ENCODE assay signal across 13 mouse cellular contexts in the genomic region with DNA sequence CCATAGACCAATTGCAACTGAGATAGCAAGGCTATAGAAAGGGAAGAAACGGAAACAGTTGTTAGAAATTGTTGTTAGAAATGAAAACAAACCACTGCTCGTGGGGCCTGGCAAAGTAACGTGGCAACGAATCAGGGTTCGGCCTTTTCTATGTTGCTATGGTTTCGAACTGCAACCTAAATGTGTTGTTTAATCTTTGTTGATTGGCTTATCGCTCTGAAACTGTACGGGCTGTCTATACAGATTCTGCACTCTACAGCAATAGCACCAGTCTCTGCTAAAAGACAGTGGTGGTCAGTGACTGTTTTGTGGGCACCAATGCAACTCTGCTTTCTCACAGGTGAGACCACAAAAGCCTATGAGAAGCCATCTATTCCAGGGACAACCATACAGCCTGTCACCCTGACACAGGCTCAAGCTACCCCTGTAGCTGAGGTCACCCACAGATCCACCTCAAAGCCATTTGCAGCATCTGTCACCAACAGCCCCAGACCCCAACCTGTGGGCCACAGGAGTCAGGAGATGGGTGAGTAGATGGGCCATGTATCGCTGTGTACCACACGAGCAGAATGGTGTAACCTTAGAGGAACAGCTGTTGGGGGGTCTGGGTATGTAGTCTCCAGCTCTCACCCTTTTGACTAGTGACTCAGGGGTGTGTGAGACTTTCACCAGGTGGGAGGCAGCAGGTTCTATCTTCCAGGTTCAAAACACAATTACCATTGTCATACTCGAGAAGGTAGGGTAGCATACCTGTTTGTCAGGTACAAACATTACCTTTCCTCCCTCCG.
DNase-seq lines count a peak whose midpoint lies in the region; ATAC-seq and TF ChIP-seq lines count a peak whose summit lies in the region.
"Had no signal": no experiment of that assay in that cellular context is flagged by ENCODE, and none has a peak within 500 bp of the region (broad histone marks: within the 10 kb centered on the region; RNA-seq: fewer than 3 reads in every experiment).

No protein-coding gene starts in this region.

- H3K9ac ChIP-seq in heart, embryonic 15.5 days, result no peak overlapping the region
- H3K9ac ChIP-seq in liver, embryonic 14.5 days (replicated peaks), result peak overlapping the region; percentile 44
- H3K9ac ChIP-seq: hindbrain, embryonic 12.5 days had no signal

- no peak for TF ChIP-seq POLR2A in thymus, adult 2 months (IDR thresholded peaks at IDR 0.05; ENCODE audit: control insufficient read depth, extremely low read depth, insufficient read depth, low read length, poor library complexity)

- no peaks in the 10 kb centered on the region for H3K27me3 ChIP-seq in heart, embryonic 15.5 days
- H3K27me3 ChIP-seq in thymus, adult 2 months (ENCODE audit: control insufficient read depth, insufficient read depth, low read length), result no peaks in the 10 kb centered on the region
- H3K27me3 ChIP-seq in liver, embryonic 14.5 days (ENCODE audit: control insufficient read depth, insufficient read depth, low read length), result no peaks in the 10 kb centered on the region
- H3K27me3 ChIP-seq: hindbrain, embryonic 12.5 days had no signal

- H3K4me2 ChIP-seq in heart, embryonic 15.5 days, result 0 out of 2 replicates have a peak overlapping the region, but pooled peaks have one; percentile 3
- H3K4me2 ChIP-seq in liver, embryonic 14.5 days (ENCODE audit: low read depth), result peak overlapping the region; percentile 71
- H3K4me2 ChIP-seq: hindbrain, embryonic 12.5 days had no signal

- no peak overlapping the region for H3K27ac ChIP-seq in heart, embryonic 15.5 days
- H3K27ac ChIP-seq in thymus, adult 2 months (ENCODE audit: control insufficient read depth, insufficient read depth, low read length), result peak overlapping the region; percentile 72
- H3K27ac ChIP-seq in liver, embryonic 14.5 days, result peak overlapping the region; percentile 67
- H3K27ac ChIP-seq: embryonic facial prominence, embryonic 10.5 days; hindbrain, embryonic 12.5 days had no signal

- intact Hi-C loops in heart, postnatal 36 days (cut with DNase I), result no loop called here

- no peak for TF ChIP-seq EP300 in liver, embryonic 14.5 days (IDR thresholded peaks at IDR 0.05; ENCODE audit: low read depth)

- no peak overlapping the region for H3K4me3 ChIP-seq in heart, embryonic 15.5 days
- no peak overlapping the region for H3K4me3 ChIP-seq in thymus, adult 2 months (ENCODE audit: control insufficient read depth, insufficient read depth, low read length)
- peak overlapping the region; percentile 35 to 40 for H3K4me3 ChIP-seq in liver, embryonic 14.5 days (ENCODE audit: insufficient read depth in 1 of 2, low read depth in 2 of 2, low read length in 2 of 2)
- H3K4me3 ChIP-seq: embryonic facial prominence, embryonic 10.5 days; hindbrain, embryonic 12.5 days had no signal

- no peaks in the 10 kb centered on the region for H3K9me3 ChIP-seq in heart, embryonic 15.5 days (replicated peaks)
- no peaks in the 10 kb centered on the region for H3K9me3 ChIP-seq in liver, embryonic 14.5 days (ENCODE audit: control insufficient read depth, low read length)
- H3K9me3 ChIP-seq: embryonic facial prominence, embryonic 10.5 days; G1E; hindbrain, embryonic 12.5 days had no signal

- ATAC-seq in heart, embryonic 15.5 days (replicated peaks; ENCODE audit: insufficient number of reproducible peaks, insufficient read depth, low FRiP score, low read depth), result no peak
- ATAC-seq in liver, embryonic 14.5 days (ENCODE audit: insufficient read depth), result peak; percentile 56
- no peak for ATAC-seq in megakaryocyte, adult 5-6 weeks (ENCODE audit: poor library complexity, severe bottlenecking)

- no peak for TF ChIP-seq CTCF in thymus, adult 2 months (IDR thresholded peaks at IDR 0.05; ENCODE audit: borderline replicate concordance, control insufficient read depth, extremely low read depth, insufficient read depth, low read length, poor library complexity)
- no peak for TF ChIP-seq CTCF in liver, embryonic 14.5 days (IDR thresholded peaks at IDR 0.05; ENCODE audit: low read depth)

- no peaks in the 10 kb centered on the region for H3K36me3 ChIP-seq in heart, embryonic 15.5 days
- H3K36me3 ChIP-seq in thymus, adult 2 months (ENCODE audit: control insufficient read depth, insufficient read depth, low read length), result no peaks in the 10 kb centered on the region
- H3K36me3 ChIP-seq in liver, embryonic 14.5 days (replicated peaks; ENCODE audit: control insufficient read depth, insufficient read depth, low read depth), result no peaks in the 10 kb centered on the region
- H3K36me3 ChIP-seq: embryonic facial prominence, embryonic 10.5 days; G1E; hindbrain, embryonic 12.5 days had no signal

- H3K4me1 ChIP-seq in heart, embryonic 15.5 days (replicated peaks), result peaks cover 8% of the 10 kb centered on the region
- H3K4me1 ChIP-seq in thymus, adult 2 months (replicated peaks; ENCODE audit: control insufficient read depth, insufficient read depth, low read length), result peaks cover 24% of the 10 kb centered on the region
- peaks cover 17 to 25% of the 10 kb centered on the region in 2 experiments for H3K4me1 ChIP-seq in liver, embryonic 14.5 days (replicated peaks; ENCODE audit: control insufficient read depth in 2 of 2, insufficient read depth in 2 of 2, low read length in 1 of 2)
- H3K4me1 ChIP-seq: hindbrain, embryonic 12.5 days had no signal

- DNase-seq in heart, postnatal 36 days, result no peak
- DNase-seq in thymus, adult 2 months, result peak; percentile 10
- DNase-seq in thymus, postnatal 0 days (ENCODE audit: low spot score), result no peak
- peak in 1 of 3 experiments; percentile 35 for DNase-seq in liver, embryonic 14.5 days (ENCODE audit: low read depth in 3 of 3, low spot score in 3 of 3)
- DNase-seq in thymus, postnatal 4 days, result peak; percentile 36
- DNase-seq in layer of hippocampus, postnatal 14 days (ENCODE audit: low spot score in 2 of 2), result no peak
- DNase-seq: kidney, adult 9 months; lung, adult 2 months had no signal

- WGBS in heart, embryonic 15.5 days, result 79% methylated on average over 12 of the region's 12 CpGs
- WGBS in thymus, adult 2 months, result 92% methylated on average over 12 of the region's 12 CpGs
- 43% methylated on average over 12 of the region's 12 CpGs for whole genome bisulfite sequencing in liver, embryonic 14.5 days (ENCODE audit: insufficient replicate concordance)

Comparison
In these comparisons a context has a peak if more than half of its experiments do, and no peak if none do; other contexts are left out.
1. DNase-seq: peak in thymus, adult 2 months (single experiment) and thymus, postnatal 4 days (single experiment); none in heart, postnatal 36 days (0 of 2), thymus, postnatal 0 days (single experiment) and layer of hippocampus, postnatal 14 days (0 of 2).
2. H3K4me3 ChIP-seq: peak in liver, embryonic 14.5 days (2 of 2); none in heart, embryonic 15.5 days (single experiment) and thymus, adult 2 months (single experiment).